Mouse (Mus musculus) T-helper 1 cell (primary cell): ENCODE results near the gene Fbxl3.

Source experiments
- in situ Hi-C: fragments of 300-600 bp; cut with MboI, MseI; formaldehyde crosslinking; loops from one replicate; pipeline ENCODE4 v1.15.1; 2025; ENCODE audit warnings: high pct_unique_total_duplicates

Fbxl3 gene

DNA sequence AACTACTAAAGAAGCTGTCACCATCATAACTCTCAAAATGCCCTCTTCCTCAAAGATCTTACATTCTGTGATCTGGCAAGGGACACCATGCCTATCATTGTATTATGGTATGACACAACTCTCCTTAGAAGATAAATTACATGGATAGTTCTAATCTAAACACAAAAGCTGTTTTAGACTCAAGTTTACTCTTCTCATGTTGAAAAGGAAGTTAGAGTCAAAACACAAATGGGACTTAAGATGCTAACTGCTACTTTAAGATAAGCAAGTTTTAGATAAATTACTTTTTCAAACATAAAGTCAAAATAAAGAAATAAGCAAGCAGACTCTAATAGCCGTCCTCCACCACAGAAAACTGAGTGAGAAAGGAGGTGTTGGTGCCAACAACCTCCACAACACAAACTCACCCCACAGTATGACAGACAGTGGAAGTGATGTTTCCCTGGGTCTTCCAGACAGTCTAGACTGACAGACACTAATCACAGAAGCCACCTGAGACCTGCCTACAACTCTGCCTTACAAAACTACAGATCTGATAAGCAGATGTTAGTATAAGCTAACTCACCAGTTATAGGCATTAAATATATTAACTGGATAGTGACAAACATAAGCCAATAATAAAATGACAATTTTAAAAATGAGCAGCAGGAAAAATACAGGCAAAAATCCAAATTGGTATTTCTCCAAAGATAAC lies 13.4 kb downstream of the Fbxl3 start:
- in situ Hi-C loops = no loop called here

DNA sequence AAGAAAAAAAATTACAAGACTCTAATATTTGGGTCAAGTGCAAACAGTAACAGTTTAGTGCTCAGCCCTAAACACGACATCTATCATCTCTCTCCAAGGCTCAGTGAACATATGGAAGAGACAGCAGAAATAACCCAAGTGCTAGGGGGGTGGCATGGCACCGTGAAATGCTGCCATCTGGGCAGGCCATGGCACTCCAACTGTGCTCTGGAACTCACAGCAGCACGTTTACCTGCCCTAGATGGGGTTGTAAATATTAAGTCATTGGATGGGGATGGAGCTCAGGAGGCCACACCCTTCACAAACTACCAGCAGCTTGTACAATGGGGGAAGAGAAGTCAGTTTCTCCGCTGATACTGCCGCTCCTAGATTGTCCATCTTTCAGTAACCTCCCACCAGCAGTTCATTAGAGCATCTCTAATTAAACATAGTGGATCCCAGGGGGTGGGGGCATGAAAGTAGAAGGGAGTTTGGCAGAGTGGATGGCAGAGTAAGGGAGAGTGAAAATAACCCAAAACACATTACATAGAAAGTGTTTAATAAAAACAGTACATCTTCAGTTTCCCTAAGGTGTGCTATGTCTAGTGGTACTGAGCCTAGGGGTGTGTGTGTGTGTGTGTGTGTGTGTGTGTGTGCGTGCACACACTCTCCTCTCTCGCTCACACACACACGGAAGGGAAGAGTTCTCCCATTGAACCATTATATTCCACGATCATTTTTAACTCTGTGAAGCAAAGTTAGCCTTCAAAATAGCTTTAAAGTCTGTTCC lies 20.0 kb downstream of the Fbxl3 start:
- in situ Hi-C loops = no loop called here

DNA sequence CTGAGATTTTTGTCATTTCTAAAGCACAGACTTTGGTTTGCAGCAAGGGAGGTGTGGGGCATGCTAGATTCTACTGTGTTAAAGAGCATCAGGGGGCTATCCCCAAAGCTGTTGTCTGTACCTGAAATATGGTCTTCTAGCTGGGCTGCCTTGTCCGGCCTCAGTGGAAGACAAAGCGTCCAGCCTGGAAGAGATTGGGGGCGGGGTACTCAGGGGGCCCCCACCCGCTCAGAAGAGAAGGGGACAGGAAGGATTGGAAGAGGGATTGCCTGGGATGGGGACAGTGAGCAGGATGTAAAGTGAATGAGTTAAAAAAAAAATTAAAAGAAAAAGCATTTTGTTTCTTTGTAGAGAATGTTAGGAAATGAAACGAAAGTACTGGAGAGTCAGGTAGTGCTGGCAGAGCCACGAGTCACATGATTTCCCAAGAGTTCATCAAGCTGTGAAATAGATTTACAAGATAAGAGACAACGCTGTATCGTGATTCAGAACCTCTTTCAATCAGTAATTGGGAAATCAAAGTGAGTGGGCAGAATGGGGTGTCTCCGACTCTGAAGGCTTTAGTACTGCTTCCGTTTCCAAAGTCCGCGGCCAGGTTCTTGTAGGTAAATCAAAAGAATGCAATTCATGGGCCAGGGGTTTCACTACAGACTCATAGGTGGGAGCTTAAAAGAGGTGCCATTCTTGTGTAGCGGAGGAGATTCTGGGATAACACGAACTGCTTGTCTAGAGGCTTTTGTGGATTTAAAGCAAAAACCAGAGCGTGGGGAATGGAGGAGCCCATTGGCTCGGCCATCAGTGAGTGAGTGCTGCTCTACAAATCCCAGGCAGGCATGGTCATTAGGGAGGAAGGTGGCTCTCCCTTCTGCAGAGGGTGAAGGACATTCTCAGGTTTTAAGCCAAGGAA lies 21.1 kb downstream of the Fbxl3 start:
- in situ Hi-C loops = no loop called here

DNA sequence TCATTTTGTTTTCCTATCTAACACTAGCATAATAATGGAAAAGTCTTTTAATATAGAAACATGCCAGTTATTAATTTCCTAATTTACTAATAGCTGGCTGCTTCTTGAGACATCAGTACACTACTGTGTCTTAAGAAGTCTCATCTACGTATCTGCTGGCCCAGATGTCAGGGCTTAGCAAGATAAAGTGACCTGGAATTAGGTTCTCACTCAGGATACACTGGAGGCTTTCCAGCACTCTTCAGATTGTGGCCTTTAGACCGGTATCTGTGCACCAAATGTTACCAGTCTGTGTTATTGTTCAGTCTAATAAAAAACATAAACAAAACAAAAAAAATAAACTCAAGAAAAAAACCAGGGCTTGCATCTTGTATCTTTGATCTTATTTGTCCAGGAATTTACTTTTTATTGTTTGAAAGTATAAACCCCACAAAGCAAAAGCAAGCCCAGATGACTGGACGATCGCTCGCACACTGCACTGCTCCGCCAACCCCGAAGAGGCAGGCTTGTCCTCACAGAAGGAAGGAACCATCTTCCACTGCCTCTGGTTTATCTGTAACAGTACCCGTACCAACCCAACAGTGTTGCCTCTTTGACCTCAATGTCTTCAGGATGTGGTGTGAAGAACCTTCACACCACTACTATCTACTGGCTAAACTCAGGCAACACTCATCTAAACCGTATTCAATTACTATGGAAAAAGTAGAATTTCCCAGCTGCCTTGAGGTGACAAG lies 21.9 kb downstream of the Fbxl3 start:
- in situ Hi-C loops = no loop called here

DNA sequence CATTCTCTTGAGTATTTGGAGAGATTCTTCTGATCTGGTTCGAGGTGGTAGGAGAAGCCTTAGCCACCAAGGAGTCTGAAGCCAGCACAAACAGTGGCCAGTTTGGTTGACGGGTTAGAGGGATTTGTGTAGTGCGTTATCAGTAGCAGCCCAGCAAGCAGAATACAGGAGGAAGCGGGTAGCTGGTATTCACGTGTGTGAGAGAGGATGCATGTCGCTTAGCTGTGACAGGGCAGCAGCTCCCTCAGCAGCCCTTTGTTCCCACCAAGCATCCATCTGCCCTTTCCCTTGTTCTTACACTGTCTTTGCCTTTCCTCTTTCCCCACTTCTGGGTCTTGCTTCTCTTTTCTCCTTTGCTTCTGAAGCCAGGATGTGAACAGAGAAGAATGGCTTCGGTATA lies 24.2 kb downstream of the Fbxl3 start:
- in situ Hi-C loops = no loop called here

DNA sequence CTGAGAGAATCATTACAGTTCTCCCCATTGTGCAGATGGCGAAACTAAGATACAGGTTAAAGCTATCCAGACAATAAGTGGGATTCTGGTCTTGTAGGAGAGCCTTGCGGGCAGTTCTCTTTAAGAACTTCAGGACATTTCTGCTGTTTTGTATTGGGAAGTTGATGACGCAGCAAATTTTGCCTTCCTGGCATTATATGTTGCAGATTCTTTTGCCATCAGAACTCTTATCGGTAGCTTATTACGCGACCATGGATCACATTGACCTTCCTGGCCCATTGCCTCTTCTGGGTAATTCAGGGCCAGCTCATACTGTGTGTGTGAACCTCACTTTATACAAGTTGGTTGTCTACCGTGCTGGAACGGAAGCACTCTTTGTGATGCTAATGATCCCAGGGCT lies 25.5 kb downstream of the Fbxl3 start:
- in situ Hi-C loops = no loop called here

DNA sequence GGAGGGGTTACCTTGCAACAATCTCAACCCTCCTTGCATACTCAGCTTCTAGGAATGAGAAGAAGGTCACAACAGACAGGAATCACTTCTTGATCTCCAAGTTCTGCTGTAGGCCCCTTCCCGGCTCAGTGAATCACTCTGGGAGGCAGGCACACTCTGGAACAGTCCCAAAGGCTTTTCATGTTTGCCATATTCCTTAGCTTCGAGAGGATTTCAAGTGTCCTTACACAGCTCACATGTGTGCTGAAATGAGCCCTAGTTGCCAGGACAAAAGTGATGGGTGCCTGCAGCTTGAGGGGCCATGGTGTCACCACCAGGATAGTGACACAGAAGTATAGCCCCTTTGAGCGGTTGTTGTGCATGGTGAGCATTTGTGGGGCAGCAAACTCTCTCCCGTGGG lies 26.6 kb downstream of the Fbxl3 start:
- in situ Hi-C loops = no loop called here

DNA sequence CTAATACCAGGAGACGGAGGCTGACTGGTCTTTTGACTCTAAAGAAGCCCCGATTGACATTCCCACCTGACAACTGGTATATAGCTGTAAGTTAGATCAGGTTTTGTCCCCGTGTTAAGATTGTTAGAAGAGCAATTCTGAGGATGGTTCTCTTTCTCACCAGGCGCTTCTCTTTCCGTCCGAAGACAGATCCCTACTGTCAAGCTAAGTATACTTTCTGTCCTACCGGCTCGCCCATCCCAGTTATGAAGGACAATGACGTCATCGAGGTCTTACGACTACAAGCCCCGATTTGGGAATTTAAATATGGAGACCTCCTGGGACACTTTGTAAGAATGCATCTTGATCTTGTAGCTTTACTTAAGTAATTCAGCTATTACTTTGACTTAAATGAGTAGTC lies 27.9 kb downstream of the Fbxl3 start:
- in situ Hi-C loops = no loop called here

DNA sequence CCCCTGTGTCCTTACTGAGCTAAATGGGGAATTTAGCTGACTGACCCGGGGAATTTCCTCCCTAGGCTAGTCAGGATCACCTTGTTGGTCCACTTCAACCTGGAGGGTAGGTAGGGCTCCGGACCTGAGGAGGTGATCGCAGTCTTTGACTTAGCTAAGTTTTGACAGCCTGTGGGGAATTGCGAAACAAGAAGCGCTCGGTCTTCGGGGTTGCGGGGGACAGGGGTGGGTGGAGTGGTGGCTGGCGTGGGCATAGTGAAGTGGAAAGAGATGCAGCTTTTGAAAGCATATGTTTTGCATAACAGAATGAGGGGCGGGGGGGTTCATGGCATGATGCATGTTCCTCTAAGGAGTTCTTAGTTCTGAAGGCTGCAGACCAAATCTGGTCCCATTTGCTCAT lies 28.6 kb downstream of the Fbxl3 start:
- in situ Hi-C loops = no loop called here

DNA sequence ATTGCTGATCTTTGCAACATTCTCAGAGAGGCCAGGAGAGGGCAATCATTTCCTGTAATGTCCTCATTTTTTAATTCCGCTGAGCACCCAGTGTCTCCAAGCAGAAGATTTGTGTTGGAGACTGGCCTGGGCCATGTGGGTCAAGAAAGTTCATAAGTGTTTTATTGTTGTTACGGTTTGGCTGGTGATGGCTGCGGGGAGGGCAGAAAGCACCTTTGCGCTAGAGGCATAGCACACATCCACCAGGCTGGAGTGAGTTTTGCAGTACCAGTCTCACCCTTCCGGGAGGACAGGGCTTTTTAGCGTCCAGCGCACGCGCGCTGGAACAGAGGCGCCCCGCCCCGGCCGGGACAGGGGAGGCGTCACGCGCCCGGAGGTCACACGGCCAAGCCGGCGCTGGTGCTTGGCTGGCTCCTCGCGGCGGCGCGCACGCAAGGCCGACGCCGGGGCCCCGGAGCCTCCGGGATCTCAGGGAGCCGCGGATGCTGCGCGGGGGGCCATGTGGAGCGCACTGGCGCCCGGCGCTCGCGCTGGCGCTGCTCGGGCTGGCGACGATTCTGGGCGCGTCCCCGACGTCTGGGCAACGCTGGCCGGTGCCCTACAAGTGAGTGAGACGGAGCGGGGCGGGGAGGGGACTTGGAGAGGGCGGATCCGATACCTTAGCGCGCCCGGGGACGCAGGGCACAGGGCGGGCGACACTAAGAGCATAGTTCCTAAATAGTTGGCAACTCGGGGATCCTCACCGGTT lies 29.3 kb downstream of the Fbxl3 start, which contains the start of gene Cln5:
TSS of gene Cln5 (plus strand) at position 353 of the 748 bp plus-strand sequence.
- in situ Hi-C loops = no loop called here

DNA sequence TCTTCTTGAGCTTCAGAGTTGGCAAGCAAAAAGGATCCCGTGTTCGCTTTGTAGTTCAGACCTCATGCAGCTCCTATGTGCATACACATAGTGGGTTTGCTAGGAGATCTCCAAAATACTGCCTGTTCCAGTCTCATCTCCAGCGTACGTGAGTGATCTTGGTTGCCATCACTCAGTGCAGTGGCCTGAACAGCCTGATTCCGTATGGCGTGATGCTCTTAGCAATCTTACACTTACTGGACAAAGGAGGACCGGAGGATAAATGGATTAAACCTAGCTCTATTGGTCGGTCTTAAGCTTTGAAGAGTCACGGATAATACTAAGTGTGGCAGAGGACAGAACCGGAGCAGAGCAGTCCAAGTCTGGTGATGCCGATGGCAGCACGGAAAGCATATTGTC lies 29.9 kb downstream of the Fbxl3 start:
- in situ Hi-C loops = no loop called here

DNA sequence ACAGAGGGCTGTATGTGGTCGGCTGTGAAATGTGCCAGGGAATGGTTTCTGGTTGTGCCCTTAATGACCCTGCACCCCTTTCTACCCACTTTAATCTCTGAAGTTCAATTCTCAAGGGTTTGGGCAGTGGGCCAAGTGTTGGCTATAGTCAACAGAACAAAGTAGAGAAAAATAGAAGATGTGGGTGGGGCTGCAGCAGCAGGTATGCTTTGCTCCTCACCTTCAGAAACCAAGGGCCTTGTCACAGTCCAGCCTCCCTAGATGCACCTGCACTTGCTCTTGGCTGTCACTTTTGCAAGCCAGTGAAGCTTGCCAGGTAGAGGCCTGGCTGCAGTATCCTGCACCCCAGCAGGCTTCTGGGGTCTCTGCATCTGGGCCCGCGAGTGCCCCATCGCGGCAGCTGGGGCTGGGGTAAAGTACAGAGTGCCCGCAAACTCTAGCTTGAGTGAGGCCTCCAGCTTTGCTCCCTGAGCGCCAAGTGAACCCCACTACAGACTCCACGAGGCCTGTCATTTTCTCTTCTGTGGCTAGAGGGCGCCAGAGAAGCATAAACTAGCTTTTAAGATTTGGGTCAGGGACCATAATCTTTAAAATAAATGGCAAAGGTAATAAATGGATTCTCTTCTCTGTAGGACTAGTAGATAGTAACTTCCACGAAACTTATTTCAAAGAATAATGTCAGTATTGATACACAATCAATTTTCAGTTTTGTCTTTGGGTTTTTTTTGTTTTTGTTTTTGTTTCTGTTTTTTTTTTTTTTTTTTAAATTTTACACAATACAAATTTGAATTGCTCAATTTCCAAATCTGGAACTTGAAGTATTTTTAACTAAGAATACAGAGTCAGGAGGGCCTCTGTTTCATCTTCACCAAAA lies 33.8 kb downstream of the Fbxl3 start:
- in situ Hi-C loops = no loop called here

DNA sequence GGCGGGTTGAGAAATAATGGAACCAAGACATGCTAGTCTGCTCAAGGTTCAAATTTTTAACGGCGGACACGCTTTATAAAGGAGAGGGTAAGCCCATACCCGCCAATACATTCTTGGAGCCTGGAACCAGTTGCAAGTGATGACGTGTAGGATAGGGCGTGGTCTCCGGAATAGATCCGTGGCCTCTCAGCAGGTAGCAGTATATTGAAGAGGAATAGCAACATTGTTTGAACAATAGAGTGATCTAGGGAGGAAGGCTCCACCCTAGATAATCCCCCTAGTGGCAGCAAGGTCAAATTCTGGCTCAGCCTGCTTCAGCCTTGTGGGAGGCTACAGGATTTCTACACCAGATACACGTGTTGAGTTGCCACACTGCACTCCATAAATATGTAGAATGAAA lies 39.9 kb downstream of the Fbxl3 start:
- in situ Hi-C loops = loop anchor here (5.0 kb wide), 1 partner anchor 483 kb away; no protein-coding TSS in a partner anchor

DNA sequence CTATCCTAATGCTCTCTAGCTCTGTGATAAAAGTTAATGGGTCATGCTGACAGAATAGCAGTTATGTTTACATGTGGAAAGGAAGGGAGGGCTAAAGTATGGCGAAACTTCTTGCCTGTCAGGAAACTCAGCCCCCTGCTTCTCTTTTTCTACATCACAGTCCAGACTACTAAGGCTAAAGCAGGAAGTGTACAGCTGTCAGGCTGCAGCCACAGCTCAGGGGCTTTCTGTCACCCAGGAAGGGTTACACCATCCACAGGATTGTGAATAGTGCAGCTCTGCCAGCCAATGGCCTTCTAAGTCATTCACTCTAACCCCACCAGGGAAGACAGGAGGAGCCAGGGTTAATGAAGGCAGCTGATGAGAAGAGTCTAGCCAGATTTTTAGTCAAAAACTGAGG lies 40.4 kb downstream of the Fbxl3 start:
- in situ Hi-C loops = loop anchor here (5.0 kb wide), 1 partner anchor 483 kb away; no protein-coding TSS in a partner anchor

DNA sequence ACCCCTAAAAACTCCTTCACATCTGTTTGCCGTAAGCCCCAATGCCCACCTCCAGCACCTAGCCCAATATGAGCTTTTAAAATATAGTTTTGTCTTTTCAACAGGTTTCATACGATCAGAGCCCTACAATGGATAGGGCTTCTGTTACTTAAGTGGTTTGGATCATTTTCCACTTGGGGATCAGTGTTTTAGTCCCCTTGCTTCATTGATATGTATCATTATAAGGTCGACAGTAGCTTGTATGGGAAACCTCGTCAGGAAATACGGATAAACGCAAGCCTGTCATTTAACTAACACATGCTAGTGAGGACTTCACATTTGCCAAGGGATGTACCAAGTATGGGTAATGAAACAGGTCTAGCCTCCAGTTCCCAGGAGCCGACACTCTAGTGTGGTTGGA lies 42.8 kb downstream of the Fbxl3 start:
- in situ Hi-C loops = loop anchor here (5.0 kb wide), 1 partner anchor 486 kb away; no protein-coding TSS in a partner anchor

DNA sequence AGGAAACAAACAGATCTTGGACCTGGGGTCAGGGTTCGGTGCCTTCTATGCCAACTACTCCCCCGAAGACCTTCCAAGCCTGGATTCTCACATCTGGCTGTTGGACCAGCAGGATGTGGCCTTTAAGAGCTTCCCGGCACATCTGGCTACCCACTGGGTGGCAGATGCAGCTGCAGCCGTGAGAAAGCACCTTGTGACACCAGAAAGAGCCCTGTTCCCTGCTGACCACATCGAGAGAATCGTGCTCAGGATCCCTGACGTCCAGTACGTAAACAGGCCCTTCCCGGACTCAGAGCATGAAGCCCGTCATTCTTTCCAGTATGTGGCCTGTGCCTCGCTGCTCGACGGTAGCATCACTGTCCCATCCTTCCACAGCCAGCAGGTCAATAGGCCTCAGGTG lies 44.6 kb downstream of the Fbxl3 start:
- in situ Hi-C loops = loop anchor here (5.0 kb wide), 1 partner anchor 488 kb away; no protein-coding TSS in a partner anchor

DNA sequence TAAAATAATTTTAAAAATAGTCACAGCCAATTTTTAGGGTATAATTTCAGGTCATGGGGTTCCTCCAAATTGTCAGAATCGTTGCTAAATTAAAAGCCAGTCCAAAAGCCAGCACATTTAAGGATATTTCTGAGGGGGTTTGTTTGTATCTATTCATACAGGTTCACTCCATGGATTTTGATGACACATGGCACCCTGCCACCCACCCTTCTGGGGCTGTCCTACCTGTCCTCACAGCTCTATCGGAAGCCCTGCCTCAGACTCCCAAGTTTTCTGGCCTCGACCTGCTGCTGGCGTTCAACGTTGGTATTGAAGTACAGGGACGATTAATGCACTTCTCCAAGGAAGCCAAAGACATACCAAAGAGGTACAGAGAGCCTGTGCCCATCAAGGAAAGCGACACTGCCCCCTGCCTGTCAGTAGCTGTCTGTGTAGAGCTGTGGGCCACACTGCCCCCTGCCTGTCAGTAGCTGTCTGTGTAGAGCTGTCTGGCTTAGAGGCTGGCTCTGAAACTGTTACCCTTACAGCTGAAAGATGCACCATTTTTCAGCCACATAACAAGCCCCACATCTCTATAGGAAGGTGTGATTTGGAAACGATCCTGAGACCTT lies 48.1 kb downstream of the Fbxl3 start:
- in situ Hi-C loops = no loop called here

DNA sequence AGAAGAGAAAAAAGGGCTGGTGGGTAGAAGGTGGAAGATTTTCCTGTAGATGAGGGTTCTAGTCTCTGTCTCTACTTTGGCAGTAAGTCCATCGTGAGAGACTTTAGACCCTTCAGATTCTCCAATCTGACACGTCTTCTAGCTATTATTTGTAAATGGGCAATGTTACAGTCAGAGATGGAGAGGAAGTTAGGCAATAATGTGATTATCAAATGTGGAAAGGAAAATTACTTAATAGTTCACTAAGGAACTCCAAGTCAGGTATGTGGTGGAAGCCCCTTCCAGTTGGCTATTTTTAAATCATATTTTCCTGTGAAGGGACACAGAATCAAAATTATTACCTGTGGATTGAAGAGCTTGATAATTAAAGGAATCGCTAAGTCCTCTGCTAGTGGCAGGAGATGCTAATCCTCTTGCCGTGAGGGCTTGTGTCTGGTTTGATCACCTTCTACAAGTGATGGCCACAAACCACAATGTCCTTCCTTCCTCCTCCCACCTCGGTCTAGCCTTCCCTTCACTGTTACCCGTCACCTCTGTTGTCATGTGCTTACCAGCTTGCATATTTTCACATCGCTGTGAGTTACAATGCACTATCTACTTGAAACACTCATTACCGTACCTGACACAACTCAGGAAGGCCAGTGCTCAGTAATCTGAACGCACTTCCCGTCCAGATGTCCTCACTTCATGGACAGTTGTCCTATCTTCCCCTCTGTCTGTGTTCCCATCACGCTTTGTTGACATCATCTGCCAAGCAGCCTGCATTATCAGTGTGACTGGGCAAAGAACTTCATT lies 50.9 kb downstream of the Fbxl3 start:
- in situ Hi-C loops = loop anchor here (5.0 kb wide), 1 partner anchor 41 kb away; no protein-coding TSS in a partner anchor
